Mouse (Mus musculus) heart, embryonic 14.5 days (tissue): ENCODE measurements around the gene Yif1a. TPM values are rescaled to one million over a fixed set of nuclear protein-coding genes. Genes with fewer than 3 reads are reported as not detected.

Experiments used
- ATAC-seq: fragments of 200-750 bp; cut with Nextera tagmentation; 2 replicates; pipeline ENCODE4 v1.8.0; 2017; ENCODE audit warnings: low read depth, moderate TSS enrichment; ENCODE audit not compliant: insufficient number of reproducible peaks, insufficient read depth, low FRiP score
- H3K27ac ChIP-seq, 2 experiments: fragments of 200-500 bp in 1 of 2; fragments of 300-500 bp in 1 of 2; sonication (generic) in 1 of 2; replicated peaks in 1 of 2; 2 replicates each; pipeline ENCODE4 v1.5.1; 2012 to 2014; ENCODE audit warnings: low read depth in 2 of 2, low read length in 2 of 2, control low read depth in 1 of 2, mild to moderate bottlenecking in 1 of 2, mixed read lengths in 1 of 2; ENCODE audit not compliant: control insufficient read depth in 1 of 2, insufficient read depth in 1 of 2
- H3K27me3 ChIP-seq: fragments of 300-500 bp; sonication (generic); 2 replicates; pipeline ENCODE4 v1.6.1; 2014; ENCODE audit warnings: mild to moderate bottlenecking, low read length, control low read depth; ENCODE audit not compliant: control insufficient read depth, insufficient read depth
- H3K36me3 ChIP-seq: fragments of 300-500 bp; sonication (generic); 2 replicates; pipeline ENCODE4 v1.6.1; 2014; ENCODE audit warnings: mild to moderate bottlenecking, control low read depth, low read length, mixed read lengths; ENCODE audit not compliant: control insufficient read depth, insufficient read depth
- H3K4me1 ChIP-seq, 2 experiments: fragments of 200-500 bp in 1 of 2; fragments of 300-500 bp in 1 of 2; sonication (generic) in 1 of 2; 2 replicates each; pipeline ENCODE4 v1.6.1; 2012 to 2014; ENCODE audit warnings: low read length in 2 of 2, control low read depth in 1 of 2, mixed read lengths in 1 of 2; ENCODE audit not compliant: control insufficient read depth in 2 of 2, insufficient read depth in 2 of 2
- H3K4me2 ChIP-seq: fragments of 300-500 bp; sonication (generic); 2 replicates; pipeline ENCODE4 v1.6.1; 2014; ENCODE audit warnings: mild to moderate bottlenecking, low read length
- H3K4me3 ChIP-seq, 2 experiments: fragments of 200-500 bp in 1 of 2; fragments of 300-500 bp in 1 of 2; sonication (generic) in 1 of 2; 2 replicates each; pipeline ENCODE4 v1.5.1; 2012 to 2014; ENCODE audit warnings: low read length in 2 of 2, mild to moderate bottlenecking in 2 of 2, control low read depth in 1 of 2, low read depth in 1 of 2, moderate library complexity in 1 of 2; ENCODE audit not compliant: control insufficient read depth in 1 of 2, insufficient read depth in 1 of 2
- H3K9ac ChIP-seq: fragments of 300-500 bp; sonication (generic); 2 replicates; pipeline ENCODE4 v1.6.1; 2014; ENCODE audit warnings: mild to moderate bottlenecking, low read length
- H3K9me3 ChIP-seq: fragments of 300-500 bp; sonication (generic); 2 replicates; pipeline ENCODE4 v1.6.1; 2016; ENCODE audit warnings: low read length, control low read depth; ENCODE audit not compliant: control insufficient read depth
- WGBS: fragments of 180-500 bp; shearing (Covaris S2); extraction: QIAGEN DNeasy Blood & Tissue Kit; methylation state at CpG from one replicate; pipeline ENCODE4 v1.1.7; 2014; 5-methylcytosine and 5-hydroxymethylcytosine counted together
- polyA plus RNA-seq: library from polyadenylated mRNA; unstranded; fragments of >200 nt; fragmentation: Nextera tagmentation; extraction: Ambion mirVana; gene quantifications from 2 replicates; pipeline ENCODE4 v1.2.1, GENCODE M21; 2014

Yif1a gene
- polyA plus RNA-seq, 1 experiment from 2014 or later = 122 TPM

GRCm38 (mm10) chr19:5098363-5099143, 10.2 kb downstream of the Yif1a start, which contains the start of gene Cnih2:
Gene Cnih2 (minus strand): TSS chr19:5098521.
- peak; percentile 39 for ATAC-seq
- H3K27ac ChIP-seq = no peak within 1 kb of the TSS
- H3K4me1 ChIP-seq = peaks cover 8 to 36% of the 10 kb centered on the region in 2 experiments; a peak in 3 of 4 replicates
- peak within 1 kb of the TSS; percentile 90 for H3K4me2 ChIP-seq
- 0 out of 2 replicates have a peak, but pooled peaks cover 3% of the 10 kb centered on the region for H3K27me3 ChIP-seq
- no peaks in the 10 kb centered on the region for H3K9me3 ChIP-seq
- peak within 1 kb of the TSS; percentile 64 for H3K9ac ChIP-seq
- WGBS = 3% methylated on average over 46 of the region's 48 CpGs
- peak within 1 kb of the TSS; percentile 42 to 46 for H3K4me3 ChIP-seq
- H3K36me3 ChIP-seq = peaks cover 45% of the 10 kb centered on the region

GRCm38 (mm10) chr19:5106074-5106473, 17.7 kb downstream of the Yif1a start:
- Histone ChIP-seq H3K4me2 (peak overlapping the region; percentile 94), H3K9me3 (no peaks in the 10 kb centered on the region), H3K4me3 (peak overlapping the region; percentile 70 to 94), H3K4me1 (peaks cover 8 to 17% of the 10 kb centered on the region in 2 experiments), H3K9ac (peak overlapping the region; percentile 89), H3K27ac (peak overlapping the region; percentile 89 to 97), H3K27me3 (no peaks in the 10 kb centered on the region), H3K36me3 (peaks cover 69% of the 10 kb centered on the region)
- no peak for ATAC-seq
- 5% methylated on average over 9 of the region's 9 CpGs for WGBS

- peak; percentile 88 for ATAC-seq
- Histone ChIP-seq H3K9ac (peak within 1 kb of the TSS; percentile 89), H3K4me1 (peaks cover 8 to 17% of the 10 kb centered on the region in 2 experiments), H3K27me3 (no peaks in the 10 kb centered on the region), H3K4me2 (peak within 1 kb of the TSS; percentile 94), H3K9me3 (no peaks in the 10 kb centered on the region), H3K4me3 (peak within 1 kb of the TSS; percentile 70 to 94), H3K27ac (peak within 1 kb of the TSS; percentile 89 to 97), H3K36me3 (peaks cover 69% of the 10 kb centered on the region)
- under 1% methylated on average over 46 of the region's 46 CpGs for WGBS
These were observed 18.4 kb downstream of the Yif1a start, which contains the start of gene Rab1b for GRCm38 (mm10) chr19:5106731-5107191. Gene Rab1b (minus strand): TSS chr19:5107072.

- Histone ChIP-seq H3K27me3 (no peaks in the 10 kb centered on the region), H3K9ac (no peak overlapping the region), H3K4me2 (peak overlapping the region; percentile 94; the same call in 1 of the 2 replicates), H3K36me3 (peaks cover 69% of the 10 kb centered on the region), H3K4me1 (peaks cover 8 to 17% of the 10 kb centered on the region in 2 experiments), H3K9me3 (no peaks in the 10 kb centered on the region), H3K4me3 (no peak overlapping the region), H3K27ac (no peak overlapping the region)
- 75% methylated on average over 18 of the region's 18 CpGs for WGBS
- no peak for ATAC-seq
These were observed 19.4 kb downstream of the Yif1a start for GRCm38 (mm10) chr19:5107556-5108270.

GRCm38 (mm10) chr19:5108271-5108575, 19.9 kb downstream of the Yif1a start:
- no peaks in the 10 kb centered on the region for H3K27me3 ChIP-seq
- H3K27ac ChIP-seq = no peak overlapping the region
- no peak overlapping the region for H3K4me2 ChIP-seq
- H3K4me1 ChIP-seq = peaks cover 8 to 17% of the 10 kb centered on the region in 2 experiments
- peaks cover 68% of the 10 kb centered on the region for H3K36me3 ChIP-seq
- H3K9ac ChIP-seq = no peak overlapping the region
- 27% methylated on average over 5 of the region's 5 CpGs for WGBS
- H3K4me3 ChIP-seq = no peak overlapping the region
- no peaks in the 10 kb centered on the region for H3K9me3 ChIP-seq
- ATAC-seq = no peak; the same call in 1 of the 2 replicates

- ATAC-seq = no peak
- Histone ChIP-seq H3K27me3 (no peaks in the 10 kb centered on the region), H3K4me1 (peaks cover 8 to 17% of the 10 kb centered on the region in 2 experiments), H3K36me3 (peaks cover 68% of the 10 kb centered on the region), H3K4me2 (no peak overlapping the region), H3K27ac (no peak overlapping the region), H3K9me3 (no peaks in the 10 kb centered on the region), H3K4me3 (no peak overlapping the region), H3K9ac (no peak overlapping the region)
- WGBS = 27% methylated on average over 4 of the region's 4 CpGs
These were observed 20.4 kb downstream of the Yif1a start for GRCm38 (mm10) chr19:5108702-5109101.

GRCm38 (mm10) chr19:5109659-5110453, 21.5 kb downstream of the Yif1a start:
- ATAC-seq = no peak

More at GRCm38 (mm10) chr19:5109659-5110453, 21.5 kb downstream of the Yif1a start:
- Histone ChIP-seq H3K9me3 (no peaks in the 10 kb centered on the region), H3K9ac (no peak overlapping the region), H3K4me2 (no peak overlapping the region), H3K4me1 (peaks cover 8 to 16% of the 10 kb centered on the region in 2 experiments), H3K36me3 (peaks cover 66% of the 10 kb centered on the region), H3K27ac (no peak overlapping the region), H3K4me3 (no peak overlapping the region), H3K27me3 (no peaks in the 10 kb centered on the region)
- 79% methylated on average over 19 of the region's 19 CpGs for WGBS
